In genomic region chr13:12412016-12412415, GRCm38 (mm10) we compare ENCODE assay signal across 9 mouse cellular contexts. TPM values are rescaled to one million over a fixed set of nuclear protein-coding genes. Genes with fewer than 3 reads are reported as not detected.
DNase-seq lines count a peak whose midpoint lies in the region.
"Had no signal": no experiment of that assay in that cellular context is flagged by ENCODE, and none has a peak within 500 bp of the region (broad histone marks: within the 10 kb centered on the region; RNA-seq: fewer than 3 reads in every experiment).

No protein-coding gene starts in this region.

- DNase-seq in gastrocnemius, adult 18-20 months (ENCODE audit: low spot score): peak; percentile 6
- no peak for DNase-seq in gastrocnemius, postnatal 4 days (ENCODE audit: low spot score in 2 of 2)
- peak; percentile 41 to 53 for DNase-seq in spleen, postnatal 36 days (ENCODE audit: low spot score in 2 of 2)
- DNase-seq in spleen, postnatal 10 days (ENCODE audit: low spot score in 2 of 2): no peak
- DNase-seq in lung, postnatal 25 days (ENCODE audit: low spot score): peak; percentile 54
- no peak for DNase-seq in cerebellum, adult 18-20 months
- DNase-seq in embryo, embryonic 10.5 days (ENCODE audit: low spot score): no peak
- no peak for DNase-seq in kidney, adult 11 months
- DNase-seq: cerebellum, postnatal 25 days had no signal

RNA-seq across cellular contexts. Expression of gene Heatr1, which starts 17.2 kb away (rescaled TPM):
- 10 to 100 TPM; 13.8 to 18.1 TPM for total RNA-seq in gastrocnemius, adult 18-20 months (2021)
- total RNA-seq in gastrocnemius, postnatal 4 days (2021): 10 to 100 TPM; 14.8 to 17.4 TPM

RNA-seq across cellular contexts. Expression of gene Lgals8, which starts 52.7 kb away (rescaled TPM):
- total RNA-seq in gastrocnemius, adult 18-20 months (2021): 10 to 100 TPM; 26.0 to 27.1 TPM
- total RNA-seq in gastrocnemius, postnatal 4 days (2021): 10 to 100 TPM; 30.7 to 36.4 TPM

Comparison
In these comparisons a context has a peak if more than half of its experiments do, and no peak if none do; other contexts are left out.
1. DNase-seq: peak in gastrocnemius, adult 18-20 months (single experiment), spleen, postnatal 36 days (2 of 2) and lung, postnatal 25 days (single experiment); none in gastrocnemius, postnatal 4 days (0 of 2), spleen, postnatal 10 days (0 of 2), cerebellum, adult 18-20 months (0 of 2), embryo, embryonic 10.5 days (single experiment) and kidney, adult 11 months (single experiment).